Mouse (Mus musculus): ENCODE data around the gene Col25a1. TPM values are rescaled to one million over a fixed set of nuclear protein-coding genes. Genes with fewer than 3 reads are reported as not detected.

Gene Col25a1
- polyA plus RNA-seq, 1 experiment from 2014 or later, result 18.3 TPM

- H3K4me3 ChIP-seq (ENCODE audit: low read depth, low read length), result no peak overlapping the region
- H3K9ac ChIP-seq (ENCODE audit: low read length), result no peak overlapping the region
- H3K36me3 ChIP-seq (ENCODE audit: control insufficient read depth, insufficient read depth, low read length), result no peaks in the 10 kb centered on the region
- no peaks in the 10 kb centered on the region for H3K9me3 ChIP-seq (ENCODE audit: control insufficient read depth, low read length)
- H3K4me2 ChIP-seq (ENCODE audit: low read depth, severe bottlenecking), result no peak overlapping the region
- ATAC-seq (ENCODE audit: insufficient number of reproducible peaks, low FRiP score, low TSS enrichment, low read depth) (no peak), DNase-seq (ENCODE audit: low spot score) (no peak)
- 94% methylated on average over 5 of the region's 5 CpGs for WGBS
- no peak overlapping the region for H3K27ac ChIP-seq (replicated peaks; ENCODE audit: low read depth, low read length)
- H3K4me1 ChIP-seq (ENCODE audit: control insufficient read depth, insufficient read depth, low read length), result peaks cover 4% of the 10 kb centered on the region; the same call in 1 of the 2 replicates
- H3K27me3 ChIP-seq (ENCODE audit: control insufficient read depth, insufficient read depth, low read length), result no peaks in the 10 kb centered on the region
Measured at GRCm38 (mm10) chr3:130290672-130291071, 159.4 kb downstream of the Col25a1 start.

DNA sequence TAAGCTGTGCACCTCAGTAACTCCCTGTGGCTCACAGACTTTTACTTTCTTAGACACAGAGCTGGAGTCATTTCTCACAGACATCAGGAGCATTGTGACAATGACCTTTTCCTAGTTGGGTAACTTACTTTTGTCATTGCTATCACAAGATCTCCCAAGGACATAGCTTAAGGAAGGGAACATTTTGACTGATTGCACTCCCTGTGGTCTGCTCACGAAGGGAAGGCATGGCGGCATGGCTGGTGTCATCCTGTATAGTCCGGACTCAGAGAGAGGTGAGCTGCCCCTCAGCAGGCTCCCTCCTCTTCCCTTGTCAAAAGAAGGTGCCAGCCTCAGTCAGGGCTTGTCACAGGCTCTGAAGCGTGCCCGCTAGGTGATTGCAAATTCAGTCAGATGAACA, 160.6 kb downstream of the Col25a1 start:
- Histone ChIP-seq H3K4me1 (ENCODE audit: control insufficient read depth, insufficient read depth, low read length) (peaks cover 4% of the 10 kb centered on the region; the same call in 1 of the 2 replicates), H3K36me3 (ENCODE audit: control insufficient read depth, insufficient read depth, low read length) (no peaks in the 10 kb centered on the region), H3K9ac (ENCODE audit: low read length) (no peak overlapping the region), H3K27ac (replicated peaks; ENCODE audit: low read depth, low read length) (no peak overlapping the region), H3K27me3 (ENCODE audit: control insufficient read depth, insufficient read depth, low read length) (no peaks in the 10 kb centered on the region), H3K9me3 (ENCODE audit: control insufficient read depth, low read length) (no peaks in the 10 kb centered on the region), H3K4me2 (ENCODE audit: low read depth, severe bottlenecking) (no peak overlapping the region), H3K4me3 (ENCODE audit: low read depth, low read length) (no peak overlapping the region)
- DNase-seq (ENCODE audit: low spot score) (no peak), ATAC-seq (ENCODE audit: insufficient number of reproducible peaks, low FRiP score, low TSS enrichment, low read depth) (no peak)
- WGBS, result 85% methylated on average over 5 of the region's 5 CpGs

DNA sequence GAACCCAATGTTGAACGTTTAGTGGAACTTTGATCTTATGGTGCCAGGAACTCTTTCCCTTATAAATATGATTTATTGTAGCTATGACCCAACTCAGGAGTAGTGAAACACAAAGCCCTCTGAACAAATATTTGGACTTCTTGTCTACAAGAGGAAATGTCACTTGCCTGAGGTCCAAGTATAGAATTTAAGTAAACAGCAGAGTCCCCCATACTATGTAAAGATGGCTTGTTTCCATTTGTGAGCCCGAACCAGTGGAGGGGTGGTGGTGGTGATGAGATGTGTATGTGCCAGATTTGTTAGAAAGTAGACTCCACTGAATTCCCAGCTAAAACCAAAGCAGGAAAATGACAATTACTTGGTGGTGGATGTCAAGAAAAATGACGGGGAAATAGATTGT, 169.2 kb downstream of the Col25a1 start:
- 73% methylated on average over 3 of the region's 3 CpGs for WGBS
- Histone ChIP-seq H3K9ac (ENCODE audit: low read length) (no peak overlapping the region), H3K4me1 (ENCODE audit: control insufficient read depth, insufficient read depth, low read length) (peaks cover 11% of the 10 kb centered on the region), H3K4me3 (ENCODE audit: low read depth, low read length) (no peak overlapping the region), H3K4me2 (ENCODE audit: low read depth, severe bottlenecking) (no peak overlapping the region), H3K9me3 (ENCODE audit: control insufficient read depth, low read length) (no peaks in the 10 kb centered on the region), H3K27me3 (ENCODE audit: control insufficient read depth, insufficient read depth, low read length) (no peaks in the 10 kb centered on the region), H3K36me3 (ENCODE audit: control insufficient read depth, insufficient read depth, low read length) (no peaks in the 10 kb centered on the region), H3K27ac (replicated peaks; ENCODE audit: low read depth, low read length) (no peak overlapping the region)
- no peak for DNase-seq (ENCODE audit: low spot score)
- no peak for ATAC-seq (ENCODE audit: insufficient number of reproducible peaks, low FRiP score, low TSS enrichment, low read depth)

- WGBS, result 5% methylated on average over 12 of the region's 12 CpGs
- H3K27me3 ChIP-seq (ENCODE audit: control insufficient read depth, insufficient read depth, low read length), result no peaks in the 10 kb centered on the region
- H3K4me1 ChIP-seq (ENCODE audit: control insufficient read depth, insufficient read depth, low read length), result peaks cover 14% of the 10 kb centered on the region
- DNase-seq (ENCODE audit: low spot score) (peak; percentile 62), ATAC-seq (ENCODE audit: insufficient number of reproducible peaks, low FRiP score, low TSS enrichment, low read depth) (peak; percentile 67; the same call in 1 of the 2 replicates)
- H3K36me3 ChIP-seq (ENCODE audit: control insufficient read depth, insufficient read depth, low read length), result no peaks in the 10 kb centered on the region
- H3K4me3 ChIP-seq (ENCODE audit: low read depth, low read length), result no peak overlapping the region
- peak overlapping the region; percentile 36 for H3K4me2 ChIP-seq (ENCODE audit: low read depth, severe bottlenecking)
- no peaks in the 10 kb centered on the region for H3K9me3 ChIP-seq (ENCODE audit: control insufficient read depth, low read length)
- H3K9ac ChIP-seq (ENCODE audit: low read length), result no peak overlapping the region
- no peak overlapping the region for H3K27ac ChIP-seq (replicated peaks; ENCODE audit: low read depth, low read length)
Measured at GRCm38 (mm10) chr3:130303597-130303996, 172.3 kb downstream of the Col25a1 start.

GRCm38 (mm10) chr3:130304827-130305226, 173.5 kb downstream of the Col25a1 start:
- Histone ChIP-seq H3K9me3 (ENCODE audit: control insufficient read depth, low read length) (no peaks in the 10 kb centered on the region), H3K27me3 (ENCODE audit: control insufficient read depth, insufficient read depth, low read length) (no peaks in the 10 kb centered on the region), H3K4me1 (ENCODE audit: control insufficient read depth, insufficient read depth, low read length) (peaks cover 14% of the 10 kb centered on the region), H3K4me3 (ENCODE audit: low read depth, low read length) (no peak overlapping the region), H3K4me2 (ENCODE audit: low read depth, severe bottlenecking) (no peak overlapping the region), H3K36me3 (ENCODE audit: control insufficient read depth, insufficient read depth, low read length) (no peaks in the 10 kb centered on the region), H3K27ac (replicated peaks; ENCODE audit: low read depth, low read length) (no peak overlapping the region), H3K9ac (ENCODE audit: low read length) (no peak overlapping the region)
- 86% methylated on average over 9 of the region's 9 CpGs for WGBS
- no peak for DNase-seq (ENCODE audit: low spot score)
- ATAC-seq (ENCODE audit: insufficient number of reproducible peaks, low FRiP score, low TSS enrichment, low read depth), result no peak

DNA sequence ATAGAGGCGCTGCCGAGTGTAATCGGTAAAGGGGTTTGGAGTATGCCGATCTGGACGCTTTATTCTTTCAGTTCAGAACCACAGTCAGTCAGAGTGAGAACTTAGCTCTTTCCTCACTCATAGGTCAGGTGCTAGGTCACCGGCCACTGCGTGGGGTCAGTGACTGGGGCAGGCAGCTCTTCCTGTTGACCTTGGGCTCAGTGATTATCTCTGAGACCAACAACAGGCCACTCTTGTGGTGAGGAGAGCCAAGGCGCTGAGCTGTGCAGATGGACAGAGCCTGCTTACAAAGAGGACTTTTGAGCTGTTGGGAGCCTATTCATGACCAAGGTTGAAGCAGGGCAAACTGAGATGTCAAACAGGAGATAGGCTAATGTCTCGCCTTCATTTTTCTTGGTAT, 174.4 kb downstream of the Col25a1 start:
- no peak for DNase-seq (ENCODE audit: low spot score)
- no peak overlapping the region for H3K27ac ChIP-seq (replicated peaks; ENCODE audit: low read depth, low read length)
- 82% methylated on average over 9 of the region's 9 CpGs for WGBS
- H3K9ac ChIP-seq (ENCODE audit: low read length), result no peak overlapping the region
- no peak overlapping the region for H3K4me3 ChIP-seq (ENCODE audit: low read depth, low read length)
- no peak for ATAC-seq (ENCODE audit: insufficient number of reproducible peaks, low FRiP score, low TSS enrichment, low read depth)
- no peaks in the 10 kb centered on the region for H3K9me3 ChIP-seq (ENCODE audit: control insufficient read depth, low read length)
- H3K27me3 ChIP-seq (ENCODE audit: control insufficient read depth, insufficient read depth, low read length), result no peaks in the 10 kb centered on the region
- H3K4me2 ChIP-seq (ENCODE audit: low read depth, severe bottlenecking), result no peak overlapping the region
- H3K36me3 ChIP-seq (ENCODE audit: control insufficient read depth, insufficient read depth, low read length), result no peaks in the 10 kb centered on the region
- peaks cover 14% of the 10 kb centered on the region for H3K4me1 ChIP-seq (ENCODE audit: control insufficient read depth, insufficient read depth, low read length)

GRCm38 (mm10) chr3:130309277-130309676, 178.0 kb downstream of the Col25a1 start:
- Histone ChIP-seq H3K4me2 (ENCODE audit: low read depth, severe bottlenecking) (no peak overlapping the region), H3K9ac (ENCODE audit: low read length) (no peak overlapping the region), H3K4me1 (ENCODE audit: control insufficient read depth, insufficient read depth, low read length) (peaks cover 10% of the 10 kb centered on the region; the same call in 1 of the 2 replicates), H3K27ac (replicated peaks; ENCODE audit: low read depth, low read length) (no peak overlapping the region), H3K4me3 (ENCODE audit: low read depth, low read length) (no peak overlapping the region), H3K27me3 (ENCODE audit: control insufficient read depth, insufficient read depth, low read length) (no peaks in the 10 kb centered on the region), H3K9me3 (ENCODE audit: control insufficient read depth, low read length) (no peaks in the 10 kb centered on the region), H3K36me3 (ENCODE audit: control insufficient read depth, insufficient read depth, low read length) (no peaks in the 10 kb centered on the region)
- no peak for ATAC-seq (ENCODE audit: insufficient number of reproducible peaks, low FRiP score, low TSS enrichment, low read depth)
- 64% methylated on average over 4 of the region's 4 CpGs for WGBS
- no peak for DNase-seq (ENCODE audit: low spot score)

GRCm38 (mm10) chr3:130310694-130311305, 179.5 kb downstream of the Col25a1 start:
- WGBS, result 39% methylated on average over 14 of the region's 14 CpGs
- Histone ChIP-seq H3K4me3 (ENCODE audit: low read depth, low read length) (no peak overlapping the region), H3K9ac (ENCODE audit: low read length) (no peak overlapping the region), H3K27ac (replicated peaks; ENCODE audit: low read depth, low read length) (no peak overlapping the region), H3K27me3 (ENCODE audit: control insufficient read depth, insufficient read depth, low read length) (no peaks in the 10 kb centered on the region), H3K4me1 (ENCODE audit: control insufficient read depth, insufficient read depth, low read length) (peaks cover 14% of the 10 kb centered on the region), H3K9me3 (ENCODE audit: control insufficient read depth, low read length) (no peaks in the 10 kb centered on the region), H3K4me2 (ENCODE audit: low read depth, severe bottlenecking) (no peak overlapping the region), H3K36me3 (ENCODE audit: control insufficient read depth, insufficient read depth, low read length) (no peaks in the 10 kb centered on the region)
- no peak for ATAC-seq (ENCODE audit: insufficient number of reproducible peaks, low FRiP score, low TSS enrichment, low read depth)
- DNase-seq (ENCODE audit: low spot score), result peak; percentile 47

- peaks cover 22% of the 10 kb centered on the region for H3K4me1 ChIP-seq (ENCODE audit: control insufficient read depth, insufficient read depth, low read length)
- H3K9me3 ChIP-seq (ENCODE audit: control insufficient read depth, low read length), result no peaks in the 10 kb centered on the region
- no peak overlapping the region for H3K4me3 ChIP-seq (ENCODE audit: low read depth, low read length)
- WGBS, result 56% methylated on average over 6 of the region's 6 CpGs
- H3K9ac ChIP-seq (ENCODE audit: low read length), result no peak overlapping the region
- H3K36me3 ChIP-seq (ENCODE audit: control insufficient read depth, insufficient read depth, low read length), result no peaks in the 10 kb centered on the region
- ATAC-seq (ENCODE audit: insufficient number of reproducible peaks, low FRiP score, low TSS enrichment, low read depth) (no peak), DNase-seq (ENCODE audit: low spot score) (no peak)
- no peaks in the 10 kb centered on the region for H3K27me3 ChIP-seq (ENCODE audit: control insufficient read depth, insufficient read depth, low read length)
- H3K4me2 ChIP-seq (ENCODE audit: low read depth, severe bottlenecking), result no peak overlapping the region
- H3K27ac ChIP-seq (replicated peaks; ENCODE audit: low read depth, low read length), result no peak overlapping the region
Measured at GRCm38 (mm10) chr3:130313246-130313645, 181.9 kb downstream of the Col25a1 start.
